Mouse (Mus musculus): ENCODE results near the gene Apeh.

Apeh gene

DNA sequence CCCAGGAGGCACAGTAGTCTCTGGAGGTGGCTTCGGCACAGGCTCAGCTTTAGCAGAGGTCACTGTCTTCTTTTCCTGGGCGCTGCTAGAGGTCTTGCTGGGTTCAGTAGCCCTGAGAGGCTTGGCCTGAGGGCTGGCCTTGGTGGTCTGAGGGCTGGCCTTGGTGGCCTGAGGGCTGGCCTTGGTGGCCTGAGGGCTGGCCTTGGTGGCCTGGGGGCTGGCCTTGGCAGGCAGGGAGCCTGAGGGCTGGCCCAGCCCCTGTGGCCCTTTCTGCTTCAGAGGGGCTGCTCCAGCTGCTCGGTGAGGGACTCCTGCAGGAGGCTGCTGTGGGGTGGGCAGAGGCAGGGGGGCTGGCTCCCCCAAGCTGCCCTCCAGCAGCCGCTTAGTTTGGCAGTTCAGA lies 22.7 kb upstream of the Apeh start:
- DNase-seq, result no peak

DNA sequence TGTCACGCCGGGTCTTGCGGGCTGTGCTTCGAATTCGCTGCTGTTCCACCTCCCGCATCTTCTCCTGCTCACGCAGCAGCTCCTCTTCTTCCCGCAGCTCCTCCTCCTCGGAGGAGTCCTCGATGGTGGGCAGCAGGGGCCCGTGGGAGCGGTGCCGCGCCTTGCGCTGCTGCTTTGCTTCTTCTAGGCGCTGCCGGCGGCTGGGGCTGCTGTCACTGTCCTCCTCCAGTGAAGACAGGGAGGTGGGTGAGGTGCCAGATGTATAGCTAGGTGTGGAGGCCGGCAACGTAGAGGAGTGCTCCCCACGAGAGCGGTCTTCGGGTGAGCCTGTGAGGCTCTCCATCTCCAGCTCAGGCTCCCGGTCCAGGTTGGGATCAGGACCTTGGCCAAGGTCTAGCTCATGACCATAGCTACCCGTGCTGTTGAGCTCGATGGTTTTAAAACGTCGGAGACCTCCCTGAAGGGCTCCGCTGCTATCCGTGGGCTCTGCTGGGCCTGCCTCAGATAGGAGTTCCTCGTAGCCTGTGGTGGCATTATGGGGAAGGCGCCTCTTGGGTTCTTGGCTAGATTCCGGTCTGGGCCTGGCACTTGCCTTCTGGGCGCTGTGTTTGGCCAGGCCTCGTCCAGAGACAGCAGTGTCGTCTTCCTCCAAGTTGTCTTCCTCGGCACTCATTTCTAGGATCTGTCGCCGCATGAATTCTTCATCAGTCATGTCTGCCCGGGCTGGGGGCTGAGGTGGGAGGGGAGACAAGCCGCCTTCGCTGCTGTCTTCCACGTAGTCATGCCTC lies 21.1 kb upstream of the Apeh start:
- no peak for DNase-seq

DNA sequence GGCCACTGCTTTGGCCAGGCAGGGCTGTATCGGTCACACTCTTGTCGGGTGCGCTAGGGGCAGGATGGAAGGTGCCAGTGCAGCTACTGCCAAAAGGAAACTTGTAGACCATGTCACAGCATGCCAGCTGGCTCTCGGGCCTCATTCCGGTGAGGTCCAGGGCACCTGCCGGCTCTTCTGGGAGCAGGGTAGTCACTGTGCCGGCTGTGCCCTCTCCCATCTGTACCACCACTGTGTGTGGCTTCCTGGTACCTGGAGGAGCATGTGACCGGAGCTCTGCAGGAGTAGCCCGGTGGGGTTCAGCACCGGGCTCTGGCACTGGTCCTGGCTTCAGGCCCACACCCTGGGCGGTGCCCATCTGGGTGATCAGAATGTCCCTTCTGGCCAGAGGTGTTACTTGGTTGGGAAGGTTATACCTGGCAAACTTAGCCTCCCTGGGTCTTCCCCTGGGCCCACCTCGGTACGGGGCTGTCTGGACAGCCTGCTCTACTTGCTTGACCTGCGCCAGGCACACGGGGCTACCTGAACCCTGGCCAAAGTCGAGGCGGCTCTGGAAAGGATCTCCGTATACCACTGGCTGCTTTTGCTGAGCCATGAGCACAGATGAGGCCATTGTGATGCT lies 18.4 kb upstream of the Apeh start:
- DNase-seq, result peak; percentile 32

DNA sequence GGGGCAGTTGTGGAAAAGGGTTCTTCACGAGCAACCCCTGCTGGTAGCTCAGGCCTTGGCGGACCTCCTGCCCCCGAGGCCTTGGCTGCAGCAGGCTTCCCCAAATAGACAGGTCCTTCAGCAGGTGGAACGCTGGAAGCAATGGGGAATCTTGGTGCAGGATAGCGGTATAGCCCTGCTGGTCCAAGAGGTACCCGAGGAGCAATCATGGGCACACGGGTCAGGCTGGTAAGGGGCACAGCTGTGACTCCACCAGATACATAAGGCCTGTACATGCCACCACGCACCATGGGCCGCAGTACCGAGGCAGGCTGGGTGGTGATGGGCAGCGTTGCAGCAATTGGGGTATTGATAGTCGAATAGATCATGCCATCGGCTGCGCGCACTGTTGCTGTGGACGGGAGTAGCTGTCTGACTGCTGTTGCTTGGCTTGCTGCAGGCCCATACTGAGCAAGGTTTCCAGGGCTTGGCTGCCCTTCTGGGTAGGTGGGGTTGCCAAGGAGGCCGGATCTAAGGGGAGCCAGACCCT lies 17.3 kb upstream of the Apeh start:
- no peak for DNase-seq

DNA sequence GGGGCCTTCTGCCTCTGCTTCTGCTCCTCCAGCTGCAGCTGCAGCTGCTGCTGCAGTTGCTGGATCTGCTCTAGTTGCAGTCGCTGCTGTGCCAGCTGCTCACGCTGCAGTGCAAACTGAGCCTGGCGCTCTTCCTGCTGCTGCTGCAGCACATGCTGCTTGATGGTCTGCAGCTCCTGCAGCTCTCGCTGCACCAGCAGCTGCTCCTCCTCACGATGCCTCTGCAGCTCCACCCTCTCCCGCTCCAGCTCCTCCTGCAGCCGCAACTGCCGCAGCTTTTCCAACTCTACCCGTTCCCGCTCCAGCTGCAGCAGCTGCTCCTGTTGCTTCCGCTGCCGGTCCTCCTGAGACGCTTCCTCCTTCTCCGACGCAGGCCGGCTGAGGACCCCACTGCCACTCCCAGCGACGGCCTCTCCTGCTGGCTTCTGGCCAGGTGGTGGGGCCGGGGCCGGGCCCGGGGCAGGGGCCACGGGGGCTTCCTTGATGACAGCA lies 16.7 kb upstream of the Apeh start:
- DNase-seq, result no peak

DNA sequence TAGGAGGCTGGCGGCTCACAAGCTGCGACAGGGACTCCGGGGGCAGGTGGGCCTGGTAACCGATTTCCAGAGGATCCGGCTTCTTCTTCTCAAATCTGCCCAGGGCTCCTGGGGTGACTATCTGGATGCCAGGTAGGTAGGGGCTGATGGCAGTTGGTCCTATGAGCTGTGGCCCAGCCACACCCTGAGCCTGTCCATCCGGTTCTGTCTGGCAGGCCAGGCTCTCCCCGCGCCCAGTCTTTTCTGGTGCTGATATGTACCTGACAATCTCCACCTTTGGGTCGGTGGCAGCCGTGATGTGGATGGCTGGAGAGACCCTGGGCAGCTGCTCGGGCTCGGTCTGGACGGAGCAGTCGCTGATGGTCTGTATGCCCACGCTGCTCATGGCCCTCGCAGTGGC lies 15.8 kb upstream of the Apeh start:
- DNase-seq, result no peak

DNA sequence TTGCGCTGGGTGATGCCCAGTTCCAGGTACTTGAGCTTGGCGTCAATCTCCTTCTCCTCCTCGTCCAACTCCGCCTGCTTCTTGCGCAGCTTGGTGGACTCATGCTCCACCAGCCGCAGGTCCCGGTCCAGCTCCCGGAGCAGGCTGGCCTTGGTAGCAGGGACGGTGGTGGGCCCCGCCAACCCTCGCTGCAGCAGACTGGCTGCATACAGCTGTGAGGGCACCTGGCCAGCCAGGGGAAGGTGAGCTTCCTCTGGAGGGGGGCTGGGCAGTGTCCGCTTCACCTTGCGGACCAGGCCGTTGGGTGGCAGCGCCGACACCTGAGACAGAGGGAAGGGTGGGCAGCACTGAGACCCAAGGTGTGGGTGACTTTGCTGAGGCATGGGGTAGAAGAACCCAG lies 13.5 kb upstream of the Apeh start:
- DNase-seq, result no peak

DNA sequence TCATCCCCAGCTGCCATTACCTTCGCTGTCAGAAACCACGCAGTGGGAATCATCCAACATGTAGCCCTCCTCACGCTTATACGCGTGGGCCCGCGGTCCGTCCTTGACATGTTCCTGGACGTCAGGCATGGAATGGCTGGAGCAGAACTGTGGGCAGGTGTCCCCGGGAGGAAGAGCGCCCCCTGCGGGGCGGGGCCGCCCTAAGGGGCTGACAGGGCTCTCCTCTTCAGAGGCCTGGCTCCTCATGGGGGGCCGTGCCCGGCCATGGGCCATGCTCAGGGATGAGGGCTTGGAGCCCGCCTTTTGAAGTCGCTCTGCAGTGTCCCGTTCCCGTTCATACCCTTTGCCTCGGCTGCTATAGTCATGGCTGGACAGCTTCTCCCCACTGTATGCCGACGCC lies 11.7 kb upstream of the Apeh start:
- no peak for DNase-seq

DNA sequence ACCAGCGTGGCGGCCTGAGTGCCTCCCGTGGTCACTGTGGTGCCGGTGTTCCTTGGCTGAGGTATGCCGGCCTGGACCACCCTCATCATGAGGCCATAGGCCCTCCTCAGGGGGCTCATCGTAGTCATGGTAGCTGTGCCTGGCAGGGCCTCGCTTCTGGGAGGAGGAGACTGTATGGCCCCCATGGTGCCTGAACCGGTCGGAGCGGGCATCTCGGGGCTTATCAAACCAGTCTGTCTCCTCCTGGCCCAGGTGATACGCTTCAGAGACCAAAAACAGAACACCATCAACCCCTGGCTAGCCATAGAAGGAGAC lies 11.1 kb upstream of the Apeh start:
- DNase-seq, result no peak

DNA sequence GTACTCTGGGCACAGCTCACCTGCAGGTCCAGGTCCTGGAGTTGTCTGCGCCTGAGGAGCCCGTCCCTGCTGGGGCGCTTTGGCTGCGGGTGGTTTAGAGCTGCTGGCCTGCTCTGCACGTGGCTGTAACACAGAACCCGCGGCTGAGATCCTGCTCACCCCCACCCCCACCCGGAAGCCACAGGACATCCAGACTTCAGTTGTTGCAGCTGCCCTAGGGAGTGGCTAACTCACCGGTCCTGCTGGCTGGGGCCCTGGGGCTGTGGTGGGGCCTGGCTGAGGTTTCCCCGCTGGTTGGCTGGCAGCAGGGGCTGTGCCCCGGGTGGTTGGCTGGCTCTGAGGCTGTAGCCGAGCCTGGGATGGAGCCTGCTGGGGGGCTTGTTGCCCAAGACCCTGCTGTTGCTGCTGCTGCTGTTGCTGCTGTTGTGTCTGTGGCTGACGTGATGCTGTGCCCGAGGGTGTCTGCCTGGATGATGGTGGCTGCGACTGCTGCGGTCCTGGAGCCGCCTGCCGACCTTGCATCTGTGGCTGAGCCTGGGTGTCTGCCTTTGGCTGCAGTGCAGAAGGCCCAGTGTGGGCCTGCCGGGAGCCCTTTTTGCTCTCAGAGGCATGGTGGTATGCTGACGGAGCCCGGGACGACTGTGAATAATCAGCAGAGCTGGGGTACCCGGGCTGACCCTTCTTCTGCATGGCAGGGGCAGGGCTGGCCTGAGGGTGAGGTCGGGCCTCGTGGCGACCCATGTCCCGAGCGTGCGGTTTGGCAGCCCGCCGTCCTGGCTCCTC lies 10.6 kb upstream of the Apeh start:
- no peak for DNase-seq

DNA sequence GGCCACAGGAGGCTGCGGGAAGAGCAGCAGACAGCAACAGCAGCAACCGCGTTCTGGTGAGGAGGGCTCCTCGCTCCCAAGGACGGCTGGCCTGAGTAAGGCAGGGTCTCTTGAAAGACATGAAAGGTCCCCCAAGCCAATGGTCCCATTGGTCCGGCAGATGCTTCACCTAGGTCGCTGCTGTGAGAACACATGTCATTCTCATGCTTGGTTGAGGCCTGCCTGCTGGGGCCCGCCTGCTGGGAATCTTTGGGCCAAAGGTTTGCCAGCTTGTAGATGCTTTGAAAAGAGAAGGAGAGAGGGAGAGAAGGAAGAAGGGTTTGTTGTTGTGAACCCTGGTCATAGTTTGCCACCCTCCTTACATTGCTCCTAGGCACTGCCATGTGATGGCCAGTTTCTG lies 5.2 kb upstream of the Apeh start:
- no peak for DNase-seq

DNA sequence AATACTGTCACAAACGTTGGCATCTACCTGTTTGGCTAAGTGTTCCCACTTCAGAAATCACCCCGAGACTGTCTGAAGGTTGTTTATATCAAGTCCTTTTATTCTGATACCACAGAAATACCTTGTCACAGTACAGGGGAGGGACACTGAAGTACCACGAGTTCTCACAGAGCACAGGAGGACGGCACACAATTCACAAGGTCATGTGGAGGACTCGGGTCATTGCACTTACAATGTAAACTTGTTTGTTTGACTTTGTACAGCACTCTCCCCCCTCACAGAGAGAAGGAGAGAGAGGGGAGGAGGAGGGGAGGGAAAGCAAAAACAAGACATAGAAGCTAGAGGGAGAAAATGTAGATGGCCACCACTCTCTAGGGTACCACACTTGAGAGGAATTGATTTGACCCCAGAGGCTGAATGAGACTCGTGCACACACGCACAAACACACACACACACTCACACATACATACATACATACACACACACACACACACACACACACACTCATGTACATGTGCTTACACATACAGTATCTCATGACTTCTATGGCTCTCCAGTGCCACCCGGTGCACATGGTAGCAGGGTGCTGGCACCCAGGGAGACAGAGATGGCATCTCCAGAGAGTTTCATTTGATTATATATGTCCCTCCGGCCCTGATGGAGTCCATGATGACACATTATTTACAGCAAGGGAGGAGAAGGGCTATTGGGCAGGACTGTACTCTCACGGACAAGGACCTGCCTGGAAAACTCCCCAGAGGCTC lies 1.7 kb upstream of the Apeh start:
- DNase-seq, result no peak

DNA sequence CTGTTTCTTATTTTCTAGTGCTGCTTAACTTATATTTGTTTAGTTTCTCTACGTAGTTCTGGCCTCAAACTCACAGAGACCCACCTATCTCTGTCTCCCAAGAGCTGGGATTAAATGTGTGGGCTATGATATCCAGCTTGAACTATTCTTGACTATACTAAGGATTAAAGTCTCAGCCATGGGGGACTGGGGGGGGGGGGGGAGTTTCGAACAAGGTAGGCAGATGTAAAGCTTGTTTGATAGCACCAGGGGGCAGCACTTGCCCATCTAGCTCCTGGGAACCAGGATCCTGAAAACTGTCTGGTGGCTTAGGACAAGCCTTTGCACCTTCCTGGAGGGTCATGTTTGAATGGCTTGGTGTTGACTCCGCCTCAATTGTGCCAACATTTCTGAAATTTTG lies 1.1 kb upstream of the Apeh start:
- peak; percentile 70 for DNase-seq

DNA sequence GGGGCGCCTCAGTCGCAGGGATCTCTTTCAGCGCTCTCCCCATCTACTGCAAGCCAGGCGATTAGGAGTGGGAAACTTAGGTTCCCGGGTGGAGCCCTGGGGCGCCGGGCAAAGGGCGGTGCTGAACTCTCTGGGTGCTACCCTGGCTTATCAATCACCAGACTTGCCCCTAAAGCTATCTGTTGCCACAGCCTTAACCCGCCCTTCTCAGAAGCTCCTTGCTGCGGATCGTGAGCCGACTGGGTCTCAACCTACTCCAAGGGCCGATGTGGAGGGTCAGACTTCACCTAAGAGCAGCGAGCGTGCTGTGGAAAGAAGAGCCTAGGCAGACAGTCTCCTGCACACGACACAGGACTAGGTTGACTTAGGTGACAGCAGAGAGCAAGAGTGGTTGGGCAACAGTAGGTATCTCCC lies 599 bp upstream of the Apeh start:
- DNase-seq, result no peak

DNA sequence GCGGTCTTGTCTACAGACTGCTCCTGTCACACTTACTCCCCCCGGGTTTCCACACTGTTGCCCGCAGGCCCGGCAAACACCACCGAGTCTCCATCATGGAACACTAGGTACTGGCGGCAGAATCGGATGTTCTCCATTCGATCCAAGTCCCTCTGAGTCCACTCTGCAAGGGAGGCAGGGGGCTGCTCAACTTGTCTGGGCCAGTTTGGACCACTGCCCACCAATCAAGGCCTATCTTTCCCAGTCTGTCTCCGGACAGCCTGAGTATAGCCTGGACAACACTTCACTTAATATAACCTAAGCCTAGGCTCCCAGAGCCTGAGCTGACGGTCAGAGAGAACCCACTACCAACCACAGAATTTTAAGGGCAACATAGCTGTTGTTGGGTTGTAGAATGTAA lies 820 bp downstream of the Apeh start:
- no peak for DNase-seq

DNA sequence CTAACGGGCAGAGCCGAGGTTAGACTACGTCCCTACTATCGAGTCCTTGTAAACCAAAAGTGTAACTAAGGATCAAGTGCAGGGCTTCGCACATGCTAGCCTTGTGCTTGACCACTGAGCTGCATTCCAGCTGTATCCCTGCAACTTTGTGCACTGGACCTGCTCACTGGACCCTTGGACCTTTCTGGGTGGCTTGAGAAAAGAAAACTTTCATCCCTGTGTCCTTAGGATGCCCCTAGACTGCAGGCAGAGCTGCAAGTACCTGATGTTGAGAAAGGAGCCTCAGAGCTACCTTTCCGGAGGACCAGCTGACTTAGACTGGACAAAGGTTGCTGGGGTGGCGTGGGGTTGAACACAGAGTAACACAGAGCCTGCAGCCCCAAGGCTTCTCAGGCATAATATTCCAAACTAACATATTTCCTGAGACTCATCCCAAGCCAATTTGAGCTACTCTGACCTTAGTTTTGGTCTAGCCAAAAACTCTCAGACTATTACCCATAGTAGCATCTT lies 3.7 kb downstream of the Apeh start:
- DNase-seq, result peak; percentile 40

DNA sequence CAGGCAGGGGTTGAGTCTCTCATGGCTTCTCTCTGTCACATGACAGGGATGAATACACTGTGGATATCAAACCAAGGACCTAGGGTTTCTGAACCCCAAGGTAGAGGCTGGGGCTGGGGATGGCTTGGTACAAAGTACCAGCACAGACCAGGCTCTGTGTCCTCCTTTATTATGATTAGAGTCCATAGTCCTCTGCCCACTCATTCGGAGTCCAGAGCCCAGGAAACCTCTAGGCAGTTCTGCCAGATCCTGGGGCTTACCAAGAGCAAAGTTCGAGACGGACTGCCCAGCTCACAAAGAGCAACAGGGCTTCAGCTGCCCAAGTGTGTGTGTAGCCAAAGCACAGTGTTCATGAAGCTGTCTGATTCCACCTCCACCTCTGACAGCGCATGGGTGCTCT lies 9.1 kb downstream of the Apeh start:
- DNase-seq, result no peak

DNA sequence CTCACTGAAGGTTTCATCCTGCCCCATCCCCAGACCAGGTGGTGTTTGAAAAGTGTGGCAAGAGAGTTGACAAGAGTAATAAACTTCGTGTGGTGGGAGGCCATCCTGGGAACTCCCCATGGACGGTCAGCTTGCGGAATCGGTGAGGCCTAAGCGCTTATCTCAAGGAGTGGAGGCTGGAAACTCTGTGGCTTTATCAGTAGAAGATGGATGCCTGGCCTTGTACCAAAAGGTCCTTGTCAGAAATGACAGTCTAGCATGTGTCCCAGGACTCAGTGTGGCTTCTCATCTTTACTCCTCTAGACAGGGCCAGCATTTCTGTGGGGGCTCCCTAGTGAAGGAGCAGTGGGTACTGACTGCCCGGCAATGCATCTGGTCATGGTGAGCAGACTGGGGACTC lies 10.8 kb downstream of the Apeh start:
- DNase-seq, result no peak

DNA sequence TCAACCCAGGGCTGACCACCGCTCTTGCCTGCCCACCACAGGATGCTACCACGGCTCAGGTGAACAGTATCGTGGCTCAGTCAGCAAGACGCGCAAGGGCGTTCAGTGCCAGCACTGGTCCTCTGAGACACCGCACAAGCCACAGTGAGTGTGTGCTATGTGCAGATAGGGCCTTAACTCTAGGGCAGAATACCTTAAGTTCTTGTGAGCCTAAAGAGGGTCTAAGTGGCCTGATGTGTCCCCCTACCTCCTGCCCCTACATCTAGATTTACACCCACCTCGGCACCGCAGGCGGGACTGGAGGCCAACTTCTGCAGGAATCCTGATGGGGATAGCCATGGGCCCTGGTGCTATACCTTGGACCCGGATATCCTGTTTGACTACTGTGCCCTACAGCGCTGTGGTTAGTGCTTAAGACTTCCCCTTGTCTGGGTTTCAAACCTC lies 11.4 kb downstream of the Apeh start, which contains the start of gene Rnf123:
Rnf123 (minus strand) TSS at position 359 of the 444 bp plus-strand sequence.
- no peak for DNase-seq

DNA sequence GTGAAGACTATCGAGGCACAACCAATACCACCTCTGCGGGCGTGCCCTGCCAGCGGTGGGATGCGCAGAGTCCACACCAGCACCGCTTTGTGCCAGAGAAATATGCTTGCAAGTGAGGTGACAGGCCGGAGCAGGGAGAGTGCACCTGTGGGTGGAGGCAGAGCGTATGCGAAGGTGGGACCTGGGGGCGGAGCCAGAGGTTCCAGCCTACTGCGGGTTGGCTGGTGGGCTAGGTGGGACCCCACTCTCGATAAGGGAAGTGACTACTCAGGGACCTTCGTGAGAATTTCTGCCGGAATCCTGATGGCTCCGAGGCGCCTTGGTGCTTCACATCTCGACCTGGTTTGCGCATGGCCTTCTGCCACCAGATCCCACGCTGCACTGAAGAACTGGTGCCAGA lies 11.9 kb downstream of the Apeh start:
- no peak for DNase-seq

DNA sequence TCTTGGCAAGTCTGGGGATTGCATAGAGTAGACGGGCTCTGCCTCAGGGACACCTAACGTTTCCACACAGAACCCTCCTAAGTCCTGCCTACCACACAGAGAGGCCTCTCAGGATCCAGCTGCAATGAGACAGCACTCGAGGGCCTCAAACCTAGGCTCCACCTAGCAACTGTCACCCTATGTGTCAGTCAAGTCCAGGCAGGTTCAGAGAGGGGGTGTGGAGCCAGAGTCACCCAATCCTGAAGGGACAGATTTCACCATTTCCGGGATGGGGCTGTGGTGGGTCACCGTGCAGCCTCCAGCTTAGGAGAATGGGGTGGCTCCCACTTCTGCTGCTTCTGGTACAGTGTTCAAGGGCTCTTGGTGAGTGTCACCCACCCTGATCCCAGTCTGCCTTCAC lies 14.2 kb downstream of the Apeh start, which contains the start of gene Mst1:
Mst1 (plus strand) TSS at position 269 of the 400 bp plus-strand sequence.
- no peak for DNase-seq

DNA sequence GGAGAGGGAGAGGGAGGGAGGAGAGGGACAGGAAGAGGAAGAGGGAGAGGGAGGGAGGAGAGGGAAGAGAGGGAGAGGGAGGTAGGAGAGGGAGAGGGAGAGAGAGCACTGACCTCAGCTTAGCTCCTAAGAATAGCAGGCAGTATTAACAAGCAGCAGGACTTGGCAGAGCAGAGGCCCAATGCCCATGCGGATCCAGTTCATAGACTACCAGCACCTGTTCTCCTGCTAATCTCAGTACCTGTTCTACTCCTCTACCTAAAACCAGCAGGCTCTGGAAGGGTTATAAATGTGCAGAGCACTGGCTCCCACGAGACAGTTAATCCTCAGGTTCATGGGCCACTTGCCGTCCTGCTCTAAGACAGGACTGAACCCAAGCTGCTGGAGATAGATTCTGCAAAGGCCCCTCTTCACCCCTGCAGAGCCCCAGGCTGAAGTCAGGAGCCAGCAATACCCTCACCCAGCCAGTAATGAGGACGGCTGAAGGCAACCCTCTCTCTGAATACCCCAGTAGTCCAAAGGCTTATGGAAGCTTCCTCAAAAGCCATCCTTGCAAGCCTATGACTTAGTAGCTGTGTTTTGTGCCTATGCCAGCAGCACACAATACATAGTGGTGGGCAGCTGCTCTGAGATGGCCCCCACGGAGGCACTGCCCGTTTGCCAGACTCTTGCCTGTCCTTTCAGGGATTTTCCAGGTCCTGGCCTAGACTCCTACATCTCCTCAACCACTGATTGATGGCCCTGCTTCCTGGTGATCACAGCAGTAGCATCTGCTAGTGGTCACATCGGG lies 21.1 kb downstream of the Apeh start:
- DNase-seq, result no peak
